Comparison of ENCODE assay signal across 10 mouse cellular contexts in the genomic region with DNA sequence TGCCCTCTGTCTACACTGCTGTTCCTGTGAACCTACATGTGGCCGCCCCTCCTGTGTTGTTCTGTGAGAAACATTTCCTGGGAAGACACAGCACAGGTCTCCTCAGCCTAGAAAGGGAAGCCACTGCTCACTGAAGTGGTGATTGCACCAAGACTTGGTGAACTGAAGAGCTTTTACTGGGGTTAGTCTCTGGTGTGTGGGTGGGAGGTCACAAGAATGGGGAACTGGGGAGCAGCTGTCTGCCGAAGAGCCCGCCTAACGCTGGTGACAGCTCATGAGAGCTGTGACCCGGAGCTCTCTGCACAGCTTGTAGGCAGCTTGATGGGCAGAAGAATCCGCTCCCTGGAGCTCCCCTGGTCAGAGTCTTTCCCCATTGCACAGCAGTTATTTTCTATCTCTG.
"Had no signal": no experiment of that assay in that cellular context is flagged by ENCODE, and none has a peak within 500 bp of the region (broad histone marks: within the 10 kb centered on the region; RNA-seq: fewer than 3 reads in every experiment).

No protein-coding gene starts in this region.

- DNase-seq: kidney, adult 8-10 months; kidney, postnatal 25 days; layer of hippocampus, adult 9-11 months; layer of hippocampus, postnatal 36 days; right cerebral cortex, postnatal 14 days; thymus, adult 2 months had no signal

- ATAC-seq: inflammation-experienced regulatory T-cells, adult 6 months; intestine, postnatal 0 days; liver, embryonic 12.5 days; midbrain, embryonic 16.5 days had no signal
